ENCODE assay signal across 30 mouse cellular contexts in the genomic region with DNA sequence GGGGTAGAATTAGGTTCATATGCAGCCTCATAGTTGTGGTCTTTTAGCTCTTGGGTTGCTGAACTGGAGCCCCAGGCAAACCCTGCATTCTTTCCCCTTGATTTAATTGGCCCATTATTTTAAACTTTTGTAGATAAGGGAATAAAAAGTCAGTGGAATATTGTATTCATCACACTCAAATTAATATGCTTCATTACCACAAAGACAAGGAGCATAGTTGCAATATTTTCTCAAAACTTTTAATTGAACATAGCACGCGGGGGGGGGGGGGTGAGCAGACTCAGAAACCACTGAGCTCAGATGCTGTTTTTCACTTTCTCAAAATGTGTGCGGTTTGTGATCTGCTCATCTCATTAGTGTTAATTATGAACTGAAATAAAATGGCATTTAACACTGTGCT.
"Had no signal": no experiment of that assay in that cellular context is flagged by ENCODE, and none has a peak within 500 bp of the region (broad histone marks: within the 10 kb centered on the region; RNA-seq: fewer than 3 reads in every experiment).

No protein-coding gene starts in this region.

- H3K27ac ChIP-seq: heart, embryonic 13.5 days; heart, embryonic 15.5 days; hindbrain, embryonic 10.5 days; hindbrain, embryonic 12.5 days; hindbrain, embryonic 13.5 days; hindbrain, embryonic 14.5 days; hindbrain, embryonic 15.5 days; hindbrain, postnatal 0 days; intestine, embryonic 15.5 days; kidney, embryonic 15.5 days; kidney, postnatal 0 days; layer of hippocampus, adult 2 months; left cerebral cortex, adult 2 months had no signal

- H3K36me3 ChIP-seq: heart, embryonic 12.5 days; heart, embryonic 13.5 days; heart, embryonic 15.5 days; hindbrain, embryonic 10.5 days; hindbrain, embryonic 12.5 days; hindbrain, embryonic 13.5 days; hindbrain, embryonic 15.5 days; intestine, embryonic 15.5 days; kidney, embryonic 15.5 days had no signal

- H3K4me3 ChIP-seq: heart, embryonic 12.5 days; heart, embryonic 13.5 days; heart, embryonic 15.5 days; hindbrain, embryonic 10.5 days; hindbrain, embryonic 12.5 days; hindbrain, embryonic 13.5 days; hindbrain, embryonic 15.5 days; intestine, embryonic 15.5 days; kidney, embryonic 15.5 days; layer of hippocampus, adult 2 months; left cerebral cortex, adult 2 months had no signal

- DNase-seq: heart, postnatal 10 days; heart, postnatal 14 days; heart, postnatal 36 days; heart, postnatal 4 days; kidney, adult 11 months; kidney, adult 18-20 months; kidney, adult 2 months; kidney, adult 8-10 months; kidney, adult 9 months; kidney, postnatal 10 days; kidney, postnatal 14 days; kidney, postnatal 25 days; kidney, postnatal 36 days; kidney, postnatal 4 days; layer of hippocampus, adult 9-11 months; layer of hippocampus, postnatal 36 days had no signal

- H3K27me3 ChIP-seq: heart, embryonic 12.5 days; hindbrain, embryonic 12.5 days; hindbrain, embryonic 13.5 days; hindbrain, embryonic 15.5 days; intestine, embryonic 15.5 days; kidney, embryonic 15.5 days had no signal

- H3K4me1 ChIP-seq: heart, embryonic 12.5 days; heart, embryonic 13.5 days; heart, embryonic 15.5 days; hindbrain, embryonic 10.5 days; hindbrain, embryonic 12.5 days; hindbrain, embryonic 15.5 days; intestine, embryonic 15.5 days; kidney, embryonic 15.5 days had no signal

- H3K9ac ChIP-seq: heart, embryonic 12.5 days; heart, embryonic 13.5 days; heart, embryonic 15.5 days; hindbrain, embryonic 12.5 days; hindbrain, embryonic 13.5 days; hindbrain, embryonic 14.5 days; hindbrain, embryonic 15.5 days; intestine, embryonic 15.5 days; kidney, embryonic 15.5 days had no signal
